Mouse (Mus musculus): ENCODE measurements around the gene Ilf3. TPM values are rescaled to one million over a fixed set of nuclear protein-coding genes. Genes with fewer than 3 reads are reported as not detected.
A peak's percentile ranks its signal among the peaks of the same experiment; 100 is the strongest.

Gene Ilf3
- total RNA-seq, 1 experiment from 2014 or later = 58.2 TPM

DNA sequence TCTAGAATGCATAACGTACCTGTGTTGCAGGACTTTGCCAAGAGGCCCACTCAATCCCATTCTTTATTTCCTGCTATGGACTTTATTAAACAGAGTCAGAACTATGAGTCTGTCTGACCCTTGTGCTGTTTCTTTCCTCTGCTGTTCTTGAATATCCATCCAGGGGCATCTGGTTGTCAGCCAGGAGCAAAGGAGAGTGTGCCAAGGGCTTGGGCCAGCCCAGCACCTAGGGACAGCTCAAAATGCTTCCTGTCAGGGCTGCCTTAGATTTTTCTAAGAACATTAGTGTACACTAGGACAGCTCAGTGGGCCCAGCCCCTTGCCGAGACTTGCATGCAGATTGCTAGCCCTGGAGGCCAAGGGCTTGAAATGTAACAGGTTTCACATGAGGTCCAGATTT lies 60.1 kb downstream of the Ilf3 start:
- no peak for ATAC-seq (ENCODE audit: extremely low read depth, insufficient number of reproducible peaks, low FRiP score, poor library complexity, severe bottlenecking)

DNA sequence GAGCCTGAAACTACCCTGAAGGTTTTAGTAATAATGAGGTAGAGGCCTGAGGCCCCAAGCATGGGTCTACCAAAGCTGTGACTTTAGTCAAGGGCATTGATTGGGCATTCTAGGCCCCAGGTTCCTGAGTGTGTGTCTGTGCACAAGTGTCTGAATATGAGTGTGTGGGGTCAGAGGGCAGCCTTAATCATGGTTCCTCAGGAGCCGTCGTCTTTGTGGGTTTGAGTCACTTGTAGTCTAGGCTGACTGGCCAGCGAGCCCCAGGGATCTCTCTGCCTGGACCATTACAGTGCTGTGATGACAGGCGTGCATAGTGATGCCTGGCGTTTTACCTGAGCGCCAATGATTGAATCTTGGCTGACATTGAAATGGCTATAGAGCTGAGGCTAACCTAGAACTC lies 60.5 kb downstream of the Ilf3 start:
- ATAC-seq (ENCODE audit: extremely low read depth, insufficient number of reproducible peaks, low FRiP score, poor library complexity, severe bottlenecking) = no peak

DNA sequence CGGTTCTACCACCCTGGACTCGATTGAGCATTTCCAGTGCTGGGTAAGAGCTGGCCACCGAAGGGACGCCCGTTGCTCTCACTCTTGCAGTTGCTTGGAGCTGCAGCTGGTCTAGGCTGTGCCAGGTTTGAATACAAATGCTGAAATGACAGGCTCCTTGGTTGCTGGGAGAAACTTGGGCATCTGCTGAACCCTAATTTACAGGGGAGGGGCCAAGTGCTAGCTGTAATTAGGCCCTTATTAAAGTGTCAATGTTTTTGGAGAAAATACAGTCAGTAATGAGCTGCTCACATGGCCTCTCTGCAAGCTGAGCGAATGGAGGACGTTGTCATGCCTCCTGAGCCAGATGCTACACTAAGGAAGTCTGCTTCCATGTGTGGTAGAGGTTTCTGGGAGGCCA lies 63.1 kb downstream of the Ilf3 start:
- no peak for ATAC-seq (ENCODE audit: extremely low read depth, insufficient number of reproducible peaks, low FRiP score, poor library complexity, severe bottlenecking)

DNA sequence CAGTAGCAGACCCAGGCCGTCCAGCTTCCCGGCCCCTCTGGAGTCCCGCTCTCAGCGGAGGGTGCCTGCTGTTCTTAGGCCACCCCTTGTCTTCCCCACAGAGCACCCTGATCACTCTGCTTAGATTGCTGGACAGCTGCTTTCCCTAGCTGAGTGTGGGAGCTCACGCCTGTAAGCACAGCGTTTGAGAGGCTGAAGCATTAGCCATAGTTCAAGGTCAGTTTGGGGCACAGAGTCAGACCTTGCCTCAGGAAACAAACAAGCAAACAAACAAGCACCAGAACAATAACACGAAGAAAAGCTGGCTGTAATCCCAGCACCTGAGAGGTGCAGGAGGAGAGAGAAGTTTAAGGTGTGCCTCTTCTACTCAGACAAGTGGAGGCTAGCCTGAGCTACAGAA lies 64.4 kb downstream of the Ilf3 start:
- no peak for ATAC-seq (ENCODE audit: extremely low read depth, insufficient number of reproducible peaks, low FRiP score, poor library complexity, severe bottlenecking)

DNA sequence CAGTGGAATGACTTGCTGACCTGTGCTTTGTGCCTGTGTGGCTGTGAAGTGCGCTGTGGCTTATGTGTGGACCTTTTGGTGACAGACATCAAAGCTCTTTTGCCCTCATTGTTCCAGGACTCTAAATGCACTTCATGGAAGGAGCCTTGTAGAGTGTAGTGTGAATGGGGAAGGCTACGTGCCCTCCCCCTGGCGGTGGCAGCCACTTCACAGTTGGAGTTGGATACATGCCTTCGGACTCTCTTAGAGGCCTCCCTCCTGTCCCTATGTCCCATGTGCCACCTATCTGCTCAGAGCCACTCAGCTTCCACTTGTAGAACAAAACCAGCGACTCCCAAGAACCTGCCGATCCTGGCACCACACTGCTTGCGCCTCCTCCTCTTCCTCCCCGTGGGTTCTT lies 66.1 kb downstream of the Ilf3 start:
- no peak for ATAC-seq (ENCODE audit: extremely low read depth, insufficient number of reproducible peaks, low FRiP score, poor library complexity, severe bottlenecking)

DNA sequence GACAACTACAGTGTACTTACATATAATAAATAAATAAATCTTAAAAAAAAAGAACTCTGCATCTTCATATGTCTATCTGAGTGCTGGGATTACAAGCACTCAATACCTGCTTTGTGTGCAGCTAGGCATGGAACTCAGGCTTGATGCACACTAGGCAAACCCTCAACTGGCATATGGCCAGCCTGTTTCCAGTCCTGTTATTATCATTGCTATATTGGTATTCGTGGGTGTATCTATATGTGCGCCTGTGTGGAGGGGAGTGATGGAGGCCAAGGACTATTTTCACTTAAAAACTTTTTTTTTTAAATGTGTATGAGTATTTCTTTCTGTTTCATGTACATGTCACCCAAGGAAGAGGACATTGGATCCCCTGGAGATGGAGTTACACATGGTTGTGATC lies 66.7 kb downstream of the Ilf3 start:
- ATAC-seq (ENCODE audit: extremely low read depth, insufficient number of reproducible peaks, low FRiP score, poor library complexity, severe bottlenecking) = no peak

DNA sequence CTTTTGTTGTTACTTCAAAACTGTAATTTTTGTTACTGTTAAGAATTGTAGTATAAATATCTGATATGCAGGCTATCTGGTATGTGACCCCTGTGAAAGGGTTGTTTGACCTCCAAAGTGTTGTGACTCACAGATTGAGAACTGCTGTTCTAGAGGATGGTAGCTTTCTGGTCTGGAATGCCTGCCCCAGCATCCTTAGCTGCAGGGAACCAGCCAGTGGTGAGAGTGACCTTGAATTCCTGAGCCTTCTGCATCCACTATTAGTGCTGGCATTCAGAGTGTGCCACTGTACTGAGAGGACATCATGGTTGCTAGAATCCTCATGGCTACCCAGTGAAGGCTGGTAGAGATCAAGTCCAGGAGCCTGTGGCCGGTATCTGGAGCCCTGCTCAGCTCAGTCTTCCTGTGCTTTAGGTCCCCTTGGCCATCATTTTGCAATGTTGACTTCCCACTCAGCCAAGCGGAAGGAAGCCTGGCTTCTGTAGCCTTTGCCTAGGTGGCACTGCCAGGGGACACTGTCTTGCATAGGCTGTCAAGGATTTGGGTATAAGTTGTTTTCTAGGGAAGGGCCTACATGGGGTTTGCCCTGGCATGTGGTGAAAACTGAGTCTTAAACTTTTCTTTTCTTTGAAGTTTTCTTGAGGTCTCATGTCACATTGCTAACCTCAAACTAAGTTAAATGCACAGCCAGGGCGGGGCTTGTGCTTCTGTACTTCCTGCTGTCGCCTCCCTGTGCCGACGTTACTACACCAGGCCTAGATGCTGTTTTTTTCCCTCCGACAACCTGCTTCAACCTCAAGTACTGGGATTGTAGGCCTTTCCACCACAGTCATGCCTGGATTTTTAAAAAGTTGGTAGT lies 68.3 kb downstream of the Ilf3 start:
- peak; percentile 76 for ATAC-seq (ENCODE audit: extremely low read depth, insufficient number of reproducible peaks, low FRiP score, poor library complexity, severe bottlenecking)

DNA sequence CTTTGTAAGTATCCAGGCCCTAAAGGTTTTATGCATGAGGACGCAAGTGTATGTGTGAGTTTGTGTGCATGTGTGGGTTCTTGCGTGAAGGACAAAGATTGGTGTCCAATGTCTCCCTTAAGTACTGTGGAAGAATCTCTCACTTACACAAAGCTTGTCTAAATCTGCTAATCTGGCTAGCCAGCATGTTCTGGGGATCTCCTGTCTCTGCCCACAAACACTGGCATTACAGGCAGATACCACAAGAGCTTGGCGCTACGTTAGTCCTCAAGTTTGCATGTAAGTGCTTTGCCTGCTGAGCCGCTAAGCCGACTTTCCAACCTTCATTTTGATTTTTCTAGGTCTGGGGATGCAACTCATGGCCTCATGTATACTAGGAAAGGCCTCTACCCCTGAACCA lies 69.9 kb downstream of the Ilf3 start:
- ATAC-seq (ENCODE audit: extremely low read depth, insufficient number of reproducible peaks, low FRiP score, poor library complexity, severe bottlenecking) = no peak

DNA sequence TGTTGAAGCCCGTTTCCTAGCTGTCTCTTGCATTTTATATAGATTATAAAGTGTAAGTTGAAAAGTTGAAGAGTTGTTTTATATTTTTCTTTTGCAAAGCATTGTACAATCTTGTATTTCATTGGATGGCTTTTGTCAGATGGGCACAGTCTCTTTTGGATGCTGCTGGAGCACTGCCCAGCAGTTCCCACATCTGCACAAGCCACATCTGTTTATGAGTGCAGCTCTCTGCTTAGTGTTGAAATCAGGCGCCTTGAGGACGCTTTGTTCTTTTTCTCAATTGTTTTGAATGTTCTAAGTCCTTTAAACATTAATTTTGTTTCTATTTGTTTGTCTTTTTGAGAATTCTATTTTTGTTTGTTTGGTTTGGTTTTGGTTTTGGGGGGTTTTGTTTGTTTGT lies 70.5 kb downstream of the Ilf3 start:
- no peak for ATAC-seq (ENCODE audit: extremely low read depth, insufficient number of reproducible peaks, low FRiP score, poor library complexity, severe bottlenecking)

DNA sequence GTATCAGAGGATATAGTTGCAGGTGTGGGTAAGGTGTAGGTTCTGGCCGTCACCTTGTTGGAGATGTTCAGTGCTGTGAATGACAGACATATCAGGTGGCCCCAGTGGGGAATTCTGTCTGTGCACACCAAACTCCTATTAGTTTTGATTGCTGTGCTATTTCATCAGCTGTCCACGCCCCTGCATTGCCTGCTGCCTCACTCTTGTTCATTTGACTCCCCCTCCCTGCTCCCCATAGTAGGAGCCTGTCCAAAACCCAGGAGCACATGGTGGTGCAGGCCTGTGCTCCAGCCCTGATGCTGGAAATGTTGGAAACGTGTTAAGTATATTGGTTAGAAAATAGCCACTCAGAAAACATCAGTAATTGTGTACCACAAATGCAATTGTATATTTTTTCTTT lies 71.8 kb downstream of the Ilf3 start:
- no peak for ATAC-seq (ENCODE audit: extremely low read depth, insufficient number of reproducible peaks, low FRiP score, poor library complexity, severe bottlenecking)

DNA sequence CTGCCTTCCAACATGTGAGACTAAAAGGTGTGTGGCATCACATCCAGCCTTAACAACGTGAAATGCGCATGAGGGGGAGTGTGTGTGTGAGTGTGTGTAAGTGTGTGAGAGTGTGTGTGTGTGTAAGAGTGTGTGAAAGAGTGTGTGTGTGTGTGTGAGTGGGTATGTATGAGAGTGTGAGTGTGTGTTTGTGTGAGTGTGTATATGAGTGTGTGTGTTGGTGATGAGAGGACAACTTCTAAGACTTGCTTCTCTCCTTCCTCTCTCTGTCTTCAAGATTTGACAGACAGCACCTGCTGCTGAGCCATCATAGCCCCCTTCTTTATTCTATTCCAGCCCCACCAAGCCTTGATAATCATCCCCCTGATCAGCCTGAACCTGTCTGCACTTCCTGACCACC lies 72.2 kb downstream of the Ilf3 start:
- ATAC-seq (ENCODE audit: extremely low read depth, insufficient number of reproducible peaks, low FRiP score, poor library complexity, severe bottlenecking) = no peak

DNA sequence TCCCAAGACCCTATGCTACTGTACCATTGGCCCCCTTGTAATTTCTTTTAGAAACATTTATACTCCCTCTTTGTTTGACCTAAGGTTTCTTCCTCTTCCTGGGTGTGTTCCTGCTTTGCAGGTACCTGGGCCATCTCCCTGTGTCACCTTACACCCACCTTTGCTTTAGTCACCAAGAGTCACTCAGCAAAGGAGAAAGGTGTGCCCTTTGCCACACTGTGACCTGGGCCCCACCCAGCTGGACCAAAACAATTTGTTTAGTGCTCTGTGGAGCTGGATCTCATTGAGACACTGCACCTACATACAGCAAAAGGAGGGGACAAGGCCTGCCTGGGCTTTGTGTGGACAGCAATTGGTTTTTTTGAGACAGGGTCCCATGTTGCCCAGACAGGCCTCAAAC lies 72.7 kb downstream of the Ilf3 start:
- ATAC-seq (ENCODE audit: extremely low read depth, insufficient number of reproducible peaks, low FRiP score, poor library complexity, severe bottlenecking) = no peak

DNA sequence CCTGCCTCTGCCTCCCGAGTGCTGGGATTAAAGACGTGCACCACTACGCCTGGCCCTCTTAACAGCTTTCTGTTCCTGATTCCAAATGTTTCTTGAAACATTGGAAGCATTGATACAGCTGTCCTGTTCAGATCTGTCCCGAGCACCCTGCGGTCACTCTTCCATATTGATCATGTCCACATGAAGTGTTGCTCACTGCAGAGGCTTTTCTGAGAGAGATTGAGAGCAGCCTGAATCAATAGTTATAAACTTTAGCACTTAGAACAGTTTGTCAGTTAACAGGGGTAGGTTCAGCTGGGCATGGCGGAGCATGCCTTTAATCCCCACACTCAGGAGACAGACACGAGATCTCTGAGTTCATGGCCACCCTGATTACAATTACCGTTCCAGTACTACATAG lies 76.2 kb downstream of the Ilf3 start:
- ATAC-seq (ENCODE audit: extremely low read depth, insufficient number of reproducible peaks, low FRiP score, poor library complexity, severe bottlenecking) = no peak

DNA sequence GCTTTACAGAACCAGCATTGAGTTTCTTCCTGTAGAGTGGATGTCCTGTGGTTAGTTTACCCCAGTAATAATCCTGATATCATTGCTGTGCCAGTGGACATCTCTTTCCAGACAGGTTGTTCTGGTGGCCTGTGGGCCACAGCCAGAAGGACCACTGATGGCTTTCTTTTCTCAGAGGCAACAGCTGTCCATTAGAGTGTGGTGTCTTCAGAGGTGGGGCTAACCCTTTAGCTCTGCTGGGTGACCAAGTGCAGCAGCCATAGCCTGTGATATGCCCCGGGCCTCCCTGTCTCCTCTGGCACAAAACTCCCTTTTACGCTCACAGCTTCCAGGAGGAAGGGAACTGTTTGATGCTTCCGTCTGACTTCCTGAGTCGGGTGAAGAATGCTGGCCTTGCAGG lies 76.9 kb downstream of the Ilf3 start:
- no peak for ATAC-seq (ENCODE audit: extremely low read depth, insufficient number of reproducible peaks, low FRiP score, poor library complexity, severe bottlenecking)

DNA sequence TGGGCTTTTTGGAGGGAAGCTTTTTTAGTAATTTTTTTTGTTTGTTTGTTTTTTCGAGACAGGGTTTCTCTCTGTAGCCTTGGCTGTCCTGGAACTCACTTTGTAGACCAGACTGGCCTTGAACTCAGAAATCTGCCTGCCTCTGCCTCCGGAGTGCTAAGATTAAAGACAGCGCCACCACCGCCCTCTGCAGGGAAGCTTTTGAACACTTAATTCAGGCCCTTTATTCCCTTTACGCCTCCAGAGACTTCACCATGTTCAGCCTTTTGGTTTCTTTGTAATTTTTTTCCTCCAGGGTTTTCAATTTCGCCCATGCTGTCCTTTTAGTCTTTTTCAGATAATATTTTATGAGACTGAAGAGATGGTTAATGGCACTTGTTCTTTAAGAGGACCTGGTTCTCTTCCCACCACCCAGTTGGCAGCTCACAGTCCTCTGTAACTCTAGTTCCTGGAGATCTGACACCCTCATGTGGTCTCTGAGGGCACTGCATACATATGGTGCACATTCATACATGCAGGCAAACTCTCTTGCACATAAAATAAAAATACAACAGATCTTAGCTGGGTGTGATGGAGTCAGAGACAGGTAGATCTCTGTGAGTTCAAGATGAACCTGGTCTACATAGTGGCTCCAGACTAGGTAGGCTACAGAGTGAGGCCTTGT lies 77.5 kb downstream of the Ilf3 start:
- ATAC-seq (ENCODE audit: extremely low read depth, insufficient number of reproducible peaks, low FRiP score, poor library complexity, severe bottlenecking) = no peak

DNA sequence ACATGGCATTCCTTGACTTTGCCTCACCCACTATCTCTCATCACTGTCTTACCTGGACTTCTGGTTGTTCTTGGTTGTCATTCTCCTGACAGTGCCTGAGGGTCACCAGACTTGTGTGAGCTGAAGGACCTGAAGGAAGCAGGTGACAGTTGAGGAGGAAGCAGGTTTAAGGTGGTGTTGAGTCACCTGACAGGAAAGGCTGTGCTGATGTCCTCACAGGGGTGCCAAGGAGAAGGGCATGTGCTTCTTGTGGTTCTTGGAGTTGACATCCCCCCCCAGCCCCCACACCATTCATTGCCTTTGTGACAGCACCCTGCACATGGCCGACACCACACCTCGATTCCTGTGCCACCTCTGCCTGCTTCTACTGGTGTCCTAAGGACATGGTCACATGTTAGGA lies 80.1 kb downstream of the Ilf3 start:
- no peak for ATAC-seq (ENCODE audit: extremely low read depth, insufficient number of reproducible peaks, low FRiP score, poor library complexity, severe bottlenecking)

DNA sequence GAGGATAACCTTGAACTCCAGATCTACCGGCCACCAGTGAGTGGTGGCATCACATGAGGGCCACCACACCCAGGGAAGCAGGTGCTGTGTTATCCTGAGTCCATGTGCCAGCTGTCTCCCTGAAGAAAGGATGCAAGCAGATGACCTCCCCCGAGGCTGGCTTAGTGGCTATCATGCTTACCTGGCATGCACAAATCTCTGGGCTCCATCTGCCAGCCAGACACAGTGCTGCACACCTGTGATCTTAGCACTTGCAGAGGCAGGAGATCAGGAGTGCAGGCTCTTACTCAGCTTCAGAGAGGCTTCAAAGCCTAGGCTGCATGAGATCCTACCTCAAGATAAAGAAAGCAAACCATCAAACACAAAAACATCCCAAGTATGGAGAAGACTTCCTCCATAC lies 82.0 kb downstream of the Ilf3 start:
- ATAC-seq (ENCODE audit: extremely low read depth, insufficient number of reproducible peaks, low FRiP score, poor library complexity, severe bottlenecking) = peak; percentile 17; the same call in 1 of the 2 replicates

DNA sequence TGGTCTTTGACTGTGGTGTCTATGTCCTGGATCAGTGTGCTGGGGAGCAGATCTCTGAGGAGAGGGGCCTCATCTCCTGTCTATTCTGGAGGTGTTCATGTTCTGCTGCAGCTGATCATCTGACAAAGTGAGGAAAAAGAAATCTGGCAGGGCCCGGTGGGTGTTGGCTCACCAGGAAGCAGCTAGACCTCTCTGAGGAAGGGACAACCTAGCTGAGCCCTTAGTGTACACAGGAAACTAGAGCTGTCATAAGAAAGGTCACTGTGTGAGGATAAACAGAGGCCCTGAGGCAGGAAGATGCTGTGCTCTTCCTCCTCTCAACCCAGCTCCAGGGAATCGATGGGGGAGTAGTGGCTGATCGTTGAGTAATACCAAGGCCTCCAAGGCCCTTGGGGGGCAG lies 82.6 kb downstream of the Ilf3 start:
- no peak for ATAC-seq (ENCODE audit: extremely low read depth, insufficient number of reproducible peaks, low FRiP score, poor library complexity, severe bottlenecking)

DNA sequence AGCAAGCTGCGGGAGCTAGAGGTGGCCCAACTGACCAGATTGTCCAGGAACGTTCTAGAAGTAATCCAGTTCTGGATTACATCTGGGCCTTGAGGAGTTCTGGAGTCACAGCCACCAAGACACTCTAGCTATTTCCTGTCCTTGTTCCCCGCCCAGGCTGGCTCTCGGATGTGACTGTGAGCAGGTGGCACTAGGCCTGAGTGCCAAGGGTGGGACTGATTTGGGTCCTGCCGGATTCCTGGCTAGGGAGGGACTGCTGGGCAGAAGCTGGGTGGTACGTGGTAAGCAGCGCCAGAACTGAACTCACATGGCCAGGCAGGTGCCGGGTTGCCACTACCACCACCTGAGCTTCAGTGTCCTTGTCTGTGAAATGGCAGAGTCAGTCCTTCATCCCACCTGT lies 83.7 kb downstream of the Ilf3 start:
- no peak for ATAC-seq (ENCODE audit: extremely low read depth, insufficient number of reproducible peaks, low FRiP score, poor library complexity, severe bottlenecking)

DNA sequence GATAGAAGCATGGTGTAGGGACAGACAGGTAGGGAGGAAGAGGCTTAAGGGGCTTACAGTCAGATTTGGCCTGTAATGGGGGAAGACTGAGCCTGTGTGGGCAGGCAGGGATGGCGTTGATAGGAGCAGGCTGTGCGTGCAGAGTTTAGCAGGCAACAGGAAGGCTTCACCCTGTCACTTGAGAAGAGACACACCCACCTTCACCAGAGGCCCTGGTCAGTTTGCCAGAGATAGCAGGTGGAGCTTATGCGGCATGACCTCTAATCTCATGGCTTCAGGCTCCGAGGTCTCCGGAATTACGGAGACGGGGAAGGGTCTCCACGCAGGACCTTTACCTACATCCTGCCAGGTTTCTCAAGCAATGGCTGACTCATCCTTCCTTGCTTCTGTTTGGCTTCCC lies 84.2 kb downstream of the Ilf3 start:
- ATAC-seq (ENCODE audit: extremely low read depth, insufficient number of reproducible peaks, low FRiP score, poor library complexity, severe bottlenecking) = no peak

DNA sequence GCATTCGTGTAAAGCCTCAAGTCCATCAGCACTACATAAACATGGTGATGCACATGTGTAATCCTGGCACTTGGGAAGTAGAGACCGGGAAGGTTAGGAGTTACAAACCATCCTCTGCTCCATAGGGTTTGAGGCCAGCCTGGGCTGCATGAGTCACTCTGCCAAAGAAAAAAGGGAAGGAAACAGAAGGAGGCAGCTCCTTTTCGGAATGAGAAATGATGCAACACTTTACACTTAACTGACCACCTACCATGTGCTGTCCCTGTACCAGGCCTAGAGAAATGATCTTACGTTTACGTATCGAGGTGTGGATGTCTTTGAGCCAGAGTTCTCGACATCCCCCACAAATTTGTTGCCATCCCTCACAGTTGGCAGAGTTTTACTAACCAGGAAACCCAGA lies 85.3 kb downstream of the Ilf3 start:
- ATAC-seq (ENCODE audit: extremely low read depth, insufficient number of reproducible peaks, low FRiP score, poor library complexity, severe bottlenecking) = peak; percentile 47
